Mouse (Mus musculus) lung, postnatal 10 days (tissue): ENCODE measurements around the gene Sec31b.

Source experiments
- DNase-seq: peaks from one replicate; pipeline ENCODE4 v3.0.0; 2021

The Sec31b gene

DNA sequence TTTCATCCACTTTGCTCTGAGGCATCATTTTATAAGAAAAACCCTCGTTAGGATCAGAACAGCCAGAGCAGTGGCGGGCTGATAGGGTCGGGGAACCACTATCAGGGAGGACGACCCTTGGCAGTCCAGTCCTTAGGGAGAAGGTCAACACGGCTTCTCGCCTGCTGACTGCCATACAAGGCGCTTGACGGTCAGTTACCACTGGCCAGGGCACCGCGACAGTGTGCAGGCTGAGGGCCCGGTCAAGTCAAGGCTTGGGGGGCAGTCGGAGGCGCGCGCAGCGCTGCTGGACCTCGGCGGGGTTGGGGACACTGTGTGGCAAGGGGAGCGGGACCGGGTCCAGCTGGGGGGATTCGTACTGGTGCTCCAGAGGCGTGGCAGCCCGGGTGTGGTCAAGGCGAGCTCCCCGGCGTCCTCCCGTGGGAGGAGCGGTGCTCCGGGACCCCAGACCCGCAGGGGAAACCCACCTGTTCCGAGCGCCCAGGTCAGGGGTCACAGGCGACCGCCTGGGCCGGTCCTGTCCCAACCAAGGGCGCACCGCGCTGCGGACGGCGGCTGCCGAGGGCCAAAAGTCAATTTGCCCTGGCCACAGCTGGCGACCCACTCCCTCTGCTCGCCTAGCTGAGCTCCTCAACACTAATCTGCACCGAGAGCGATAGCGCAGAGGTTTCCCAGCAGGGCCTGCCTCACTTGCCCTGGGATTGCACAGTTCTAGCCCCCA lies at the start of gene Sec31b:
TSS of gene Sec31b (minus strand) at position 544 of the 721 bp plus-strand sequence.
- peak; percentile 59 for DNase-seq

DNA sequence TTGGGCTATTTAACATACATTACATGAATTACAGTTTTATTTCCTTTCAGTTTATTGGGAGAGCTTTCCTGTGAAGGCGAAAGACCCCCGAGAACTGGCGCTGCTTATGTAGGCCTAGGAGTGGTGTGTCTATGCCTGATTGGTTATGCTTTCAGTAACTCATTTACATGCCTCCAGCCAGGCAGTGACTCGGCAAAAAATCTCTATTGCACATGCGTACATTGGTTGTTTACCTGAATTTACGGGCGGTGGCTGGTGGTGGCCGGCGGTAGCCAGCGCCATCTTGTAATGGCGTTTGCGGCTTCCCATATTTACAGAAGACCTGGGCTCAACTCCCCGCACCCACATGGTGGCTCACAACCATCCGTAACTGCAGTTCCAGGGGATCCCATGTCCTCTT lies 48.5 kb upstream of the Sec31b start:
- no peak for DNase-seq

DNA sequence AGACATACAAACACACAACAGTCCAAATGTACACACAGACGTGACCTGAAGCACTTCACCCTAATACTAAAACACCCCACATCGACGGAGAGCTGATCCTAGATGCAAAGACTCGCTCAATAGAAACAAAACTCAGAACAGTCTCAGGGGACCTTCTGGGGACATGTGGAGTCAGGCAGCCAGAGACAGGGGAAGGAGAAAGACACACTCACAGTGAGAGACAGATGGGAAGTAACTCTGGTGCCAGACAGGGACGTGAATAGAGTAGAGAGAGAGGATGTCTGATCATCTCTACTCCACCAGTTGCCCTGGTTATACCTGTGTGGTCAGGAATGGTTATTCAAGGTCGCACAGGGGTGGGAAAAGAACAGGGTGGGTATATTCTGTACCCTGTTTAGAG lies 46.0 kb upstream of the Sec31b start:
- no peak for DNase-seq

DNA sequence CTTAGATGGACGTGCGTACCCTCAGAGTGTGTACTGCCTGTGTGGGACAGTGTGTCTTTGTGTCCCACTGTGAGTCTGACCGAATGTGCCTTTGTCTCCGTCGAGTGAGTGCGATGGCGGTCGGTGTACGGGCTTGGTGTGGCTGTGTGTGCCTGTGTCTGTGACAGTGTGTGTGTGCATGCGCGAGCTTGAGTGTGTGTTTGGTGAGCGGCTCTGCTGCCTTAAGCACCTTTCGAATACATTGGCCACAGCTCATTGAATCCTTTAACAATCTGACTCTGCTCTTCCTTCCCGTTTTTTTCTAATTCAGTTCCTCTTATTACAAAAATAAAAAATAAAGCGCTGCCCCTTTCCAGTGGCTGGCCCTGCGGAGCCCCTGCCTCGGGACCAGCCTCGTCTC lies 45.3 kb upstream of the Sec31b start:
- no peak for DNase-seq

DNA sequence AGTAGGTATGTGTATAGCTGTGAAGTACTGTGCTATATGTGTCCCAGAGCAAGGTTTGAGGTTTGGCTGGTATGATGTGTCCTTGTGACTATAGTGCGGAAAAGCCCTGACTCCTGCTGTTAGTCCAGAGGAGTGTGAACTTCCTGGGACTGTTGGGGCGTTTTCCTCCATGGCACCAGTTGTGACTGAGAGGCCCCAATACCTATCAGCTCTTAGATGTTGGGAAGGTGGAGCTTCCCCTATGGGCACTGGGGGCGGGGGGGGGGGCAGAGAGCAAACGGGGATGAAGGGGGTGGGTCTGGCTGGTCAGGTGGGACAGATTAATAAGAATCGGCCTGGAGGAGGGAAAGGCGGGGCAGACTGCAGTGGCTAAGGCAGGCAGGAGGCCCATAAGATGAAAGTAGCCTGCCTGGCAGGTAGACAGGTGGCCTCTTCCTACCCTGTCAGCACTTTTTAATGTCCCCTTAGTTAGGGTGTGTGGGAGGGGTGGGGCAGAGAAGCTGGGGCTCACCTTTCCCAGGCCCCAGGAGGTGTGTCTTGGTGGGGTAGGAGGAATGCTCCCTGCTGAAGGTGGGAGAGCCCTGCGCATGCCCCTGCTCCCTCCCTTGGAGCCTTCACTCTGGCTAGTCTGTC lies 44.0 kb upstream of the Sec31b start:
- no peak for DNase-seq

DNA sequence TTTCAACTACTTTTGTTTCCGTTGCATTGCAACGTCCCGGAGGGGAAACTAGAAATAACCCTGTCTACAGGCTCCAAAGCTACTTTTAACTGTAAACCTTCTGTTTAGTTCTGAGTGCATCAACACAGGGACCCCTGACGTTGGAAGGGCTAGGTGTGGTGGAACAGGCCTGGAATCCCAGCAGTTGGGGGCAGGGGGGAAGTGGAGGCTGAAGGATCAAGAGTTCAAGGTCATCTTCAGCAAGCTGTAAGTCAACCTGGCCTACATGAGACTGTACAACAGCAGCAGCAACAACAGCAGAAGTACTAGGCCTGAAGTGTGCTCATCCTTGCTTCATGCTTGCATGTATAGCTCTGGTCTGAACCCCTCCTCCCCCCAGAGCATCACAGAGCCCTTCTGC lies 42.4 kb upstream of the Sec31b start:
- DNase-seq = no peak

DNA sequence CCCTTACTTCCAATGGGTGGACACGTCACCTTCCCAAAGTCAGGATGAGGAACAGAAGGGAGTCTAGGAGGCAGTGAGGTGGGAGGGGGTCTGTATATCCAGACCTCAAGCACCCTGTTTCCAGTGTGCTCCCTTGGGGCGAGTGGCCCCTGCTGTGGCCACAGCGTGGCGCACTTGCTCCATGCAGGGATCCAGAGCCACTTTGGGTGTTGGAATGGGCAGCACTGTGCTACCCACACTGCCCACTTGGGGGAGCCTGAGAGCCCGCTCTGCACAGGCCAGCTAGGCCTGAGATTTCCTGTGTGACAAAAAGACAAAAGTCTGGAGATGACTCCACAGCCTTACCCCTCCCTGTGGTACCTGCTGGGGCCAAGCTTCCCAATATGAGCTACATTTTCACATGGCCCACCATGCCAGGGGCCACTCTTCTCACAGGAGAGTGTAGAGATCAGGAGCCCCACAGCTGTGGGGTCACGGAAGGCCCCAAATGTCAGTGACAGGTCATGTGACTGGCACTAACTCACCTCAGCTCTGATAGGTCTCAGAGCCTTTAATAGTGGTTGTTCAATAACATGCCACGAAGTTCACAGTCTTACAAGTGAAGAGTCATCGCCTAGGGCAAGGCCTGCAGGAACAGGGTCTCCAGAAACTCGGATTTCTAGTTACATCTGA lies 37.1 kb upstream of the Sec31b start:
- peak; percentile 94 for DNase-seq

DNA sequence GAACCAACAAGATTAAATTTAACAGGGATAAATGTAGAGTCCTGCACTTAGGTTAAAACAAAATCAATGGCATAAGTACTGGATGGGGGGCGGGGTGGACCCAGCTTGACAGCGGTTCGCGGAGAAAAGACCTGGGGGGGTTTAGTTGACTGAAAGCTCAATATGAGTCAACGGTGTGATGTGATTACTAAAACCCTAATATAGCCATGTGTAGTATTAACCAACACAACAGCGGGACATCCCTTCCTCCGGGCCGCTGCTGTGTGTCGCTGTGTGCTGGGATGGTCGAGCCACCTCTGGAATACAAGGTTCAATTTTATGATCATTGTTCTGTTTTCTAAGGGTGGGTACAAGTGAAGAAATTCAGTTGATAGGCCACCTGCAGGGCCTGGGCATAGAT lies 36.4 kb upstream of the Sec31b start:
- no peak for DNase-seq

DNA sequence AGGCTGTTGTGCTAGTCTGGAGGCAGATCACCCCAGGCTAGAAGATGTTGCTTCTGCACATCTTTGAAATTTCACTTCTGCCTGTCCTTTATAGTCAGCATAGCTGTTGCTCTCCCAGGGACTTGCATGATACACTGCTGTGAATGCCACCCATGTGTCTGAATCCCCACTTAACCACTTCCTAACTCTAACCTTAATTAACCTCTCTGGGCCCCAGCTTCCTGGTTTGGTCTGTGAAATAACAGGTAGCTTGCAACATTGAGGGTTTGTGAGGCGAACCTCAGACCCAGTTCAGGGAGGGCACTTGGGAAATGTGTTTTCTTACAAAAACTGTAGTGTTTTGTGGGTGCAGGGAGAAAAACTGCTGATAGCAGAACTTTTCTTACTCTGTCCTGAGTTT lies 32.4 kb upstream of the Sec31b start:
- DNase-seq = no peak

DNA sequence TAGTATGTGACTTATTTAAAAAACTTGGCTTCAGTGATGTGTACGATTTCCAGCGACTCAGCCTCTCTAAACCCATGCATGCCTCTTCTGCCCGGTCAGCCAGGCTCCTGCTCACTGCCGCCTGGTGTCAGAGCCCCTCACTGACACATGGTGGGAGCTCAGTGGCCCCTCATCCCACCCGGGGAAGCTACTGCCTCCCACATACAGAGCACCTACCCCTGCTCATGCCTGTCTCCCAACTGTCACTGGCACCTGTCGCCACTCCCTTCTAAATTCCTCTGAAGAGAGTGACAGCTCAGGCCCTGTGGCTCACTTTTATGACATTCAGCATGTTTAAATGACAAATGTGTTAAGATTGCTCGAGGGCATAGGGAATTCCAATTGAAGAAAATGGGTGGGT lies 30.6 kb upstream of the Sec31b start:
- DNase-seq = no peak

DNA sequence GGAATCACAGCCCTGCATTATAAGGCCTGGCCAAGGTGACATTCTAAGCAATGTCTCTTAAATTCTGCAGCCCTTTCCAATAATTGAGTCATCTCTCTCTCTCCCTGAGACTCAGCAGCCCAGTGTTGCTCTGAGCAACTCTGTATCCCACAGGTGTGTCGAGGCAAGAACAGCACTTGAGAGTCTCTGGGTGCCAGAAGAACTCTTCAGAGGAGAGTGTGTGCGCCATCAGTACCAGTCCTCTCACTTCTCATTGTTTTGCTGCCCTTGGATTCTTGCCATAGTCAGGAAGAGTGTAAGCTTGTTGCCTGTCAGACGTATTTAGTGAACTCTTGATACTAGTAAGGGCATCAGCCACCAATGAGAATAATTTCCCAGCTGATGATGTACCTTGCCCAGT lies 22.1 kb upstream of the Sec31b start:
- DNase-seq = no peak

DNA sequence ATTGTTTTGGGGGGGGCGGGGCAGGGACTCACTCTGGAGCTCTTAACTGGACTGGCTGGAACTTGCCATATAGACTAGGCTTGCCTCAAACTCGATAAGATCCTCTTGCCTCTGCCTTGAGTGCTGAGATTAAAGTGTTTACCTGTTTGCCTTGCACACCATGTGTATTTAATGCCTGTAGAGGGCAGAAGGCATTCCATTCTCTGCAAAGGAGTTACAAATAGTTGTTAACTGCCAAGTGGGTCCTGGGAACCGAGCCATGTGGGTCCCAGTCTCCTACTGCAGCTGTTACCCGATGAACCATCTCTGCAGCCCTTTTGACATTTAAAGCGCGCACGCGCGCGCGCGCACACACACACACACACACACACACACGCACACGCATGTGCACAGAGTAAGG lies 18.3 kb upstream of the Sec31b start:
- peak; percentile 30 for DNase-seq

DNA sequence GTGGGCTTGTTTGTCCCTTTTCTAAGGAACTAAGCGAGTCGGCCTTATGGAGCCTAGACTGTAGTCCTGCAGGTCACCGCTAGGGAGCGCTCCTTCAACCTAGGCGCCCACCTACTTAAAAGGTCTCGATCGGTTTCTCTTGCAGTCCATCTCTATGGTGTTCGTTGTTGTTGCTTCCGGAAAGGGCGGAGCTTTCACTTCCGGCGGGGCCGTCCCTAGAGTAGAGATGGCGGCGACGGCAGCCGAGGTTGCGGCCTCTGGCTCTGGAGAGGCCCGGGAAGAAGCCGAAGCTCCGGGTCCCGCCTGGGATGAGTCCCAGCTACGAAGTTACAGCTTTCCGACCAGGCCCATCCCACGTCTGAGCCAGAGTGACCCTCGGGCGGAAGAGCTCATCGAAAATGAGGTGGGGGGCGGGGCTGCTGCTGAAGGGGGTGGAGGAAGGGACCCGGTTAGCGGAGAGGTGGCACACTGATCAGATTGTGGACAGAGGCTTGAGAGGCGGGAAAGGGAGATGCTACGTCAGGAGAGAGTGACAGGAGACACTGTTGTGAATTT lies 17.1 kb upstream of the Sec31b start, which contains the start of gene Hif1an:
TSS of gene Hif1an (plus strand) at position 199 of the 555 bp plus-strand sequence.
- peak; percentile 97 for DNase-seq

DNA sequence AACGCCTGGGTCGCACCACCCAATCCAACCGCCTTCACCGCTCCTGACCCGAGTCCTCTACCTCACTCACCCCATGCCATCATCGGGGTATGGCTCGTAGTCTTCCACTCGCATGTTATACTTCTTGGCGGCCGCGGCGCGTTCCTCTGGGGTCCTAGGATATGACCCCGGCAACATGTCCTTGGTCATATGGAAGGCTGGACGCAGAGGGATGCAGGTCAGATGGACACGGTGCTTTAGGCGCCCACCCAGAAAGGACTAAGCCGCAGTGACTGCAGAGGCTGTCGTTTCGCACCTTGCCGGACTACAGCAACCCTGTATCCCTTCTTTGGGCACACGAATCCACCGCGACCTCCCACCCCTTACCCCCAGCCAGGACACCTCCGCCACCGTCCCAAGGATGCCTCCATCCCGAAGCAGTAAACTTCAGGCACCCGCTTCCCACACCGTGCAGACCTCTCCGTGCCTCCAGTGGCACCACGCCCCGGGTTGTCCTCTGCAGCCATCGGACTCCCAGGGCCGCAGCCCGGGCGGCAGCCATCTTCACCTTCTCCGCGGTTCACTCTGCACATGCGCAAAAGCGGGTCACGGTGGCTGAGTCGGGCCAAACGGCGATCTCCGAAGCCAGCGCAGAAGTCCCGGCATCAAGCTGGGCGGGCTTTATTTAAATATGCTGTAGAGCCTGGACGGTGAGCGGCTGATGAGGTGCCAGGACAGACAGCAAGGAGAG lies 9.4 kb upstream of the Sec31b start, which contains the start of gene Ndufb8:
TSS of gene Ndufb8 (minus strand) at position 580 of the 730 bp plus-strand sequence.
- peak; percentile 98 for DNase-seq

DNA sequence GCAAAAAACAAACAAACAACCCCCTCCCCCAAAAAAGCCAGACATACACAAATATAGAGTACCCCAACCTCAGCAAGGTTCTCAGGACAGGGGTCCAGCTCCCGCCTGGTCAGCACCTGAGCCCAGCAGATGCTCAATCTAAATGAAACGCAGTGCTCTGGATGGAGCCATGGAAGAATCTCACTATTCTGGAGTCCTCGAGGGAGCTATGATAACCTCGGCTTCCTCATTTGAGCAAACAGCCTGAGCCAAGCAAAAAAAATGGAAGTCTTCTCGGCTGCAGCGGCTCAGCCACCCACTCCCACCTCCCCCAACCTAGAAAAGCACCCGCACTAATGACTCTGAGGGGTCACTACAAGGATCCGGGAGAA lies 8.8 kb upstream of the Sec31b start:
- no peak for DNase-seq

DNA sequence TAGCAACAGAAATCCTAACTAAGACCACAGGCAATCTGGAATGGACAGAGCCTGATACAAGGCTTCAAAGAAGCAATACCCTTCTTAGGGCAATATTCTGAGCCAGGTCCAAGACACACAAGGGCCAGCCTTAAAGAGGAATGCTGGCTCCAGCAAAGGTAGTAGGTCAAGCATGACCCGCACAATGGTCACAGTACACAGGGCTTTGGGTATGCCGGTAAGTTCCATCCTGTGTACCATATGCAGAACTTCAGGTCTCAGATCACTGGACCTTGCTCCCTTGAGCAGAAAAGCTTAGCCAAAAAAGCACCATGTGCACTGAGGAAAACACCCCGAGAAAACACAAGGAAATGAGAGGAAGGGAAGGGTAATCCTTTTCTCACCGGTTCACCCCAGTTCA lies 7.6 kb upstream of the Sec31b start:
- DNase-seq = no peak

DNA sequence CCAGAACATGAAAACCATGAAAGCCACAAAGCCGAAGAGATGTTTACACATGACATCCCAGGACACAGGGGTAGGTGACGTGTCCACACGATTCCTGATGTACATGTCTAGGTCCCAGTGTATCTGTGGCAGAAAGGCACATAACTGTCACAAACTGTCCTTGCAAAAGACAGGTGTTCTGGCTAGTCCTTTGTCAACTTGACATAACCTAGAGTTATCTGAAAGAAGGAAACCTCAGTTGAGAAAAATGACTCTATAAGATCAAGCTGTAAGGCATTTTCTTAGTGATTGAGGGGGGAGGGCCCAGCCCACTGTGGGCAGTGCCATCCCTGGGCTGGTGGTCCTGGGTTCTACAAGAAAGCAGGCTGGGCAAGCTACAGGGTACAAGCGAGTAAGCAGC lies 7.1 kb upstream of the Sec31b start, which contains the start of gene Gm20538:
TSS of gene Gm20538 (minus strand) at position 101 of the 400 bp plus-strand sequence.
- no peak for DNase-seq

DNA sequence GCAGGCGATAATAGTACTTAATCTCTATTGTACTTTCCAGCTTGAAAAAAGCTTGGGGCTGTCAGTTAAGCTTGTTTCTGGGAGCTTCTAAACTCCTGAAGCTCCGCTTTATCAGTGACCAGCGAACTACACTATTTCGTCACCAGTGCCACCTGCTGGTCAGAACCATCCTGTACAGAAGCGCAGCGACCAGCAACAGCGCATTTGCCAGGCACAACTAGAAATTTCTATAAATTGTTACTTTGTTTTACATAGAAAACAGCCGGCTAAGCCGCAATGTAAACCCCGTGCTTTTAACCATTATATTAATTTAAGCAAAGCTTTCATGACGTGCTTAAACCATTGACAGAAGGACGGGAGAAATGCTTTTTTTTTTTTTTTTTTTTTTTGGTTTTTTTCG lies 889 bp downstream of the Sec31b start:
- DNase-seq = peak; percentile 84

DNA sequence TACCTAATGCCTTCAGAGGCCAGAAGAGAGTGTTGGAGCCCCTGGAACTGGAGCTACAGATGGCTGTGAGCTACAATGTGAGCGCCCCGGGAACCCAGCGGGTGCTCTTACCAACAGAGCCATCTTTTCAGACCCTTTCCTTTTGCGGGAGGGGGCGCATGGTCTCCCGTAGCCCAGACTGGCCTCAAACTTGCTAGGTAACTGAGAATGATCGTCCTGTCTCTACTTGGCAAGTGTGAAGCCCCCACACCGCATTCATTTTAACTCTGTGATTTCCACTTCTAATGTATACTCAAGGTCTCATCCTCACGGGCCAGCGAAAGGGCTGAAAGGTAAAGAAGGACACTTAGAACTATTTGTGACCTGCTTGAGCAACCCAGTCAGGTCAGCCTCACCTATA lies 1.3 kb downstream of the Sec31b start:
- DNase-seq = no peak

DNA sequence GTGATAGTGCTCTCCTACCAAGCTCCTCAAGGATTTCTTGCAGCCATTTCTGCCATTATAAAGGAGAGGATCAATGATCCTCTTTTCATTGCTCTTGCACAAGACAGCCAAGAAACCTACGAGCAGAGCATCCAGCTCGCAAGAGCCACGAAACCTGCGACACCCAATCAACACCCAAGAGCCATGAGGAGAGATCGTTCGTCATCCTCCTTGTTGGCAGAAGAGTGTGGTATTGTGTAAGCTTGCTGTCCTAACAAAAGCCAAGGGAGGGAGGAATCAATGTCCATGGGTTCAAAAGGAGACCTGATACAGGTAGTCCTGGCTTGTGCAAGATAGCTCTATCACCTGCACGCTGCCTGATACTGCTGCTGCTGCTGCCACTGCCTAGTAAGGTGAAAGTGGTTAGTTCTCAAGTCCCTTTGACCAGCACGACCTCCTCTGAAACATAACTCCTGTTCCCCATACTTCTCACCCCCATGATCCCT lies 2.9 kb downstream of the Sec31b start:
- DNase-seq = no peak

DNA sequence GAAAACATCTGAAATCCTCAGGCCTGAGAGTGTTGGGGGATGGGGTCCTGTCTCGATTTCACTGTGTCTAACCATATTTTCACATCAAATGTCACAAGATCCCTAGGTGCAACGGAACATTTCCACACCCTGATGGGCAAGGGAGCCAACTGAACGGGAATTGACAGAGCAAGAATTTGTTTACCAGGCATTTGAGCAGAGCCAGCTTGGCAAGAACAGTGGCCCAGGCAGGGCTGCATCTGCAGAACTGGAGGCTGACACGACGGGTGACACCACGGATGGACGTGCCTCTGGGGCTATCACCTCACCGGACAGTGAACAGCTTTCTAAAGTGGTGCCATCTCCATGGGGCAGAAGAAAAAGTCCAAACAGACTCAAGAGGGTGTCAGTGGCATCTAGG lies 8.2 kb downstream of the Sec31b start:
- DNase-seq = no peak

DNA sequence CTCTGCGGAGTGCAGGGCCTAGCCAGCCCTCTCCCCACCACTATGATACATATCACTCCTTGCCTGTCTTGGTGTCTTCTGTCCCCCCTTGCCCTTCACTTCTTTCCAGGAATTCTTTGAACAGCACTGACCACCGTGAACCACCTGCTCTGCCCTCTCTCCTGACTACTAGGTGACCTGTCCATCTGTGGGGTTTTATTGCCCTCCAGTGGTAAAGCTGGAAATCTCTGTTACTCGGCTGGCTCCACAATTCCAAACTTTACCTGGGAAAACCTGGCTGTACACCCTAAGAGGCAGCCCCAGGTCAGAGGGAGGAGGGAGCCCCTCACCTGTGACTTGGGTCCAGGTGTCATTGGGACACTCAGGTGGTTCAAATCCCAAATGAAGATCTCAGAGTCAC lies 10.3 kb downstream of the Sec31b start:
- peak; percentile 27 for DNase-seq

DNA sequence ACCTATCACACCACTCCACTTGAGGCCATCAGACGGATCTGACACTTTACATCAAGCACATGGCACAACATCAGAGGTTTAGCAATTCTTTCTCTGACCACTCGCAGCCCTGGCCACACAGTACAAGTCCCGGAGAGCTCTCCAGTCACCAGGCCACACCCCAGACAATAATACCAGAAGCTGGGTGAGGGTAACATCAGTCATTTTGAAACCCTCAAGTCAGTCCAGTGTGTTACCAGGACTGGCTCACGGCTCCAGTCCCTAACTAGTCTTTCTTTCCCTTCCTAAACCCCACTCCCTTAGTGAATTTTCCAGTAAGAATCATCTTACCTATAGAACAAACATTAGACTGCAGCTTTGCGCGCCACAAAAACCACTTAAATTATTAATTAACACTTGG lies 15.6 kb downstream of the Sec31b start:
- DNase-seq = no peak
